Mouse (Mus musculus) urinary bladder, adult 2 months (tissue): ENCODE measurements around the gene Vwf. TPM values are rescaled to one million over a fixed set of nuclear protein-coding genes. Genes with fewer than 3 reads are reported as not detected.
A peak's percentile ranks its signal among the peaks of the same experiment; 100 is the strongest.

Experiments used
- DNase-seq: peaks from one replicate; pipeline ENCODE4 v3.0.0; 2022; ENCODE audit warnings: low spot score
- polyA plus RNA-seq: library from polyadenylated mRNA; depleted of rRNA; stranded (reverse); fragments of >200 nt; gene quantifications from 2 replicates; pipeline ENCODE4 v1.2.3, GENCODE M21; 2012

The Vwf gene
- polyA plus RNA-seq, 1 experiment: 37.8 TPM

GRCm38 (mm10) chr6:125541296-125541695 lies 5.3 kb upstream of the Vwf start:
- DNase-seq: no peak

- DNase-seq: no peak
Observed at GRCm38 (mm10) chr6:125548406-125548805, 1.8 kb downstream of the Vwf start.

- DNase-seq: no peak
Observed at GRCm38 (mm10) chr6:125550172-125550571, 3.6 kb downstream of the Vwf start.

- DNase-seq: no peak
Observed at GRCm38 (mm10) chr6:125552760-125553159, 6.2 kb downstream of the Vwf start.

GRCm38 (mm10) chr6:125553551-125553950 lies 7.0 kb downstream of the Vwf start:
- DNase-seq: no peak

- DNase-seq: no peak
Observed at GRCm38 (mm10) chr6:125558831-125559230, 12.3 kb downstream of the Vwf start.

- no peak for DNase-seq
Observed at GRCm38 (mm10) chr6:125561031-125561430, 14.5 kb downstream of the Vwf start.

GRCm38 (mm10) chr6:125561521-125561920 lies 14.9 kb downstream of the Vwf start:
- DNase-seq: no peak

- no peak for DNase-seq
Observed at GRCm38 (mm10) chr6:125564812-125565281, 18.3 kb downstream of the Vwf start.

GRCm38 (mm10) chr6:125565326-125565725 lies 18.8 kb downstream of the Vwf start:
- no peak for DNase-seq

GRCm38 (mm10) chr6:125566656-125567055 lies 20.1 kb downstream of the Vwf start:
- no peak for DNase-seq

GRCm38 (mm10) chr6:125568381-125568780 lies 21.8 kb downstream of the Vwf start:
- no peak for DNase-seq

GRCm38 (mm10) chr6:125572291-125573188 lies 26.0 kb downstream of the Vwf start:
- peak; percentile 60 for DNase-seq

GRCm38 (mm10) chr6:125573189-125573928 lies 26.8 kb downstream of the Vwf start:
- DNase-seq: peak; percentile 47

- no peak for DNase-seq
Observed at GRCm38 (mm10) chr6:125575080-125575479, 28.5 kb downstream of the Vwf start.

GRCm38 (mm10) chr6:125577301-125577700 lies 30.7 kb downstream of the Vwf start:
- no peak for DNase-seq

- no peak for DNase-seq
Observed at GRCm38 (mm10) chr6:125577882-125578646, 31.5 kb downstream of the Vwf start.

GRCm38 (mm10) chr6:125578647-125579011 lies 32.1 kb downstream of the Vwf start:
- no peak for DNase-seq

GRCm38 (mm10) chr6:125579864-125580263 lies 33.3 kb downstream of the Vwf start:
- no peak for DNase-seq

GRCm38 (mm10) chr6:125583666-125584065 lies 37.1 kb downstream of the Vwf start:
- DNase-seq: no peak

- no peak for DNase-seq
Observed at GRCm38 (mm10) chr6:125584266-125584665, 37.7 kb downstream of the Vwf start.

GRCm38 (mm10) chr6:125585579-125585978 lies 39.0 kb downstream of the Vwf start:
- no peak for DNase-seq
